ENCODE assay signal across 23 mouse cellular contexts in genomic region chr3:42232268-42232667, GRCm38 (mm10).
DNase-seq lines count a peak whose midpoint lies in the region; ATAC-seq lines count a peak whose summit lies in the region.
"Had no signal": no experiment of that assay in that cellular context is flagged by ENCODE, and none has a peak within 500 bp of the region (broad histone marks: within the 10 kb centered on the region; RNA-seq: fewer than 3 reads in every experiment).

No protein-coding gene starts in this region.

- no peaks in the 10 kb centered on the region for H3K36me3 ChIP-seq in limb, embryonic 13.5 days
- H3K36me3 ChIP-seq in limb, embryonic 10.5 days = no peaks in the 10 kb centered on the region
- H3K36me3 ChIP-seq in lung, embryonic 16.5 days (ENCODE audit: control insufficient read depth, insufficient read depth, low read length) = no peaks in the 10 kb centered on the region
- H3K36me3 ChIP-seq: embryonic facial prominence, embryonic 13.5 days; embryonic facial prominence, embryonic 15.5 days; forebrain, embryonic 10.5 days; forebrain, embryonic 12.5 days had no signal

- no peaks in the 10 kb centered on the region for H3K27me3 ChIP-seq in limb, embryonic 13.5 days
- H3K27me3 ChIP-seq in limb, embryonic 10.5 days (ENCODE audit: low read depth, poor library complexity, severe bottlenecking) = no peaks in the 10 kb centered on the region
- H3K27me3 ChIP-seq in lung, embryonic 16.5 days (ENCODE audit: control insufficient read depth, insufficient read depth, low read depth, low read length) = no peaks in the 10 kb centered on the region
- H3K27me3 ChIP-seq: embryonic facial prominence, embryonic 13.5 days; embryonic facial prominence, embryonic 15.5 days; forebrain, embryonic 12.5 days had no signal

- no peak overlapping the region for H3K9ac ChIP-seq in limb, embryonic 13.5 days
- H3K9ac ChIP-seq in lung, embryonic 16.5 days (ENCODE audit: low read length) = no peak overlapping the region
- H3K9ac ChIP-seq: embryonic facial prominence, embryonic 13.5 days; embryonic facial prominence, embryonic 15.5 days; forebrain, embryonic 12.5 days had no signal

- ATAC-seq in limb, embryonic 13.5 days (ENCODE audit: low FRiP score, low read depth) = 0 out of 2 replicates have a peak, but pooled peaks have one; percentile 51
- ATAC-seq in lung, embryonic 16.5 days (ENCODE audit: low read depth) = peak; percentile 47; the same call in 1 of the 2 replicates
- ATAC-seq: forebrain, embryonic 14.5 days had no signal

- no peaks in the 10 kb centered on the region for H3K4me1 ChIP-seq in limb, embryonic 13.5 days
- H3K4me1 ChIP-seq in limb, embryonic 10.5 days = no peaks in the 10 kb centered on the region
- H3K4me1 ChIP-seq in lung, embryonic 16.5 days (replicated peaks; ENCODE audit: control insufficient read depth, insufficient read depth, low read length) = no peaks in the 10 kb centered on the region
- H3K4me1 ChIP-seq: embryonic facial prominence, embryonic 13.5 days; embryonic facial prominence, embryonic 15.5 days; forebrain, embryonic 10.5 days; forebrain, embryonic 12.5 days had no signal

- H3K9me3 ChIP-seq in limb, embryonic 13.5 days = no peaks in the 10 kb centered on the region; the same call in 1 of the 2 replicates
- no peaks in the 10 kb centered on the region for H3K9me3 ChIP-seq in limb, embryonic 10.5 days (replicated peaks)
- no peaks in the 10 kb centered on the region; the same call in 1 of the 2 replicates for H3K9me3 ChIP-seq in lung, embryonic 16.5 days (ENCODE audit: control insufficient read depth, low read length)
- H3K9me3 ChIP-seq: embryonic facial prominence, embryonic 13.5 days; embryonic facial prominence, embryonic 15.5 days; forebrain, embryonic 10.5 days; forebrain, embryonic 12.5 days had no signal

- H3K27ac ChIP-seq in limb, embryonic 13.5 days = no peak overlapping the region
- H3K27ac ChIP-seq in limb, embryonic 10.5 days = no peak overlapping the region
- H3K27ac ChIP-seq in lung, embryonic 16.5 days (ENCODE audit: low read length) = no peak overlapping the region
- H3K27ac ChIP-seq: embryonic facial prominence, embryonic 13.5 days; embryonic facial prominence, embryonic 15.5 days; forebrain, embryonic 10.5 days; forebrain, embryonic 12.5 days had no signal

- H3K4me3 ChIP-seq in limb, embryonic 13.5 days = no peak overlapping the region
- no peak overlapping the region for H3K4me3 ChIP-seq in limb, embryonic 10.5 days
- H3K4me3 ChIP-seq in lung, embryonic 16.5 days (ENCODE audit: low read length) = no peak overlapping the region
- H3K4me3 ChIP-seq: embryonic facial prominence, embryonic 13.5 days; embryonic facial prominence, embryonic 15.5 days; erythroblast, embryonic 14.5 days; forebrain, embryonic 10.5 days; forebrain, embryonic 12.5 days had no signal

- no peak overlapping the region for H3K4me2 ChIP-seq in limb, embryonic 13.5 days (replicated peaks)
- H3K4me2 ChIP-seq in lung, embryonic 16.5 days (ENCODE audit: low read depth, low read length) = no peak overlapping the region
- H3K4me2 ChIP-seq: embryonic facial prominence, embryonic 13.5 days; embryonic facial prominence, embryonic 15.5 days; forebrain, embryonic 12.5 days had no signal

- DNase-seq in limb, embryonic 10.5 days (ENCODE audit: low spot score) = no peak
- no peak for DNase-seq in lung, postnatal 14 days
- peak; percentile 15 for DNase-seq in lung, postnatal 10 days
- no peak for DNase-seq in lung, postnatal 25 days (ENCODE audit: low spot score)
- no peak for DNase-seq in left cerebral cortex, postnatal 25 days (ENCODE audit: low spot score in 2 of 2)
- DNase-seq: adrenal gland, adult 2 months; adrenal gland, postnatal 10 days; adrenal gland, postnatal 25 days; cerebellum, adult 11 months; cerebellum, adult 18-20 months; cerebellum, adult 8-10 months; cerebellum, adult 9-11 months; cerebellum, postnatal 14 days; cerebellum, postnatal 36 days; embryo, embryonic 11 days had no signal

- intact Hi-C loops in left cerebral cortex, postnatal 25 days (cut with DNase I) = no loop called here

- 81% methylated on average over 5 of the region's 5 CpGs for WGBS in limb, embryonic 13.5 days
- 92% methylated on average over 5 of the region's 5 CpGs for WGBS in limb, embryonic 10.5 days
- WGBS in lung, embryonic 16.5 days = 48% methylated on average over 5 of the region's 5 CpGs
